Mouse (Mus musculus) spleen, postnatal 36 days (tissue): ENCODE data around the gene Dcaf17.

Experiments used
- DNase-seq, 2 experiments: peaks; one replicate each; pipeline ENCODE4 v3.0.0; 2022; ENCODE audit warnings: low spot score in 2 of 2, mixed read lengths in 1 of 2

Gene Dcaf17

GRCm38 (mm10) chr2:71121406-71121805 lies 66.3 kb downstream of the Dcaf17 start:
- no peak for DNase-seq

GRCm38 (mm10) chr2:71122268-71123029 lies 67.3 kb downstream of the Dcaf17 start:
- DNase-seq: no peak

- DNase-seq: no peak
Observed at GRCm38 (mm10) chr2:71123591-71123990, 68.5 kb downstream of the Dcaf17 start.

- no peak for DNase-seq
Observed at GRCm38 (mm10) chr2:71127779-71128534, 72.8 kb downstream of the Dcaf17 start.

GRCm38 (mm10) chr2:71130366-71130765 lies 75.2 kb downstream of the Dcaf17 start:
- DNase-seq: no peak

- DNase-seq: no peak
Observed at GRCm38 (mm10) chr2:71131866-71132496, 76.9 kb downstream of the Dcaf17 start.

- no peak for DNase-seq
Observed at GRCm38 (mm10) chr2:71134041-71134505, 78.9 kb downstream of the Dcaf17 start.

GRCm38 (mm10) chr2:71134836-71135235 lies 79.7 kb downstream of the Dcaf17 start:
- DNase-seq: no peak

- DNase-seq: no peak
Observed at GRCm38 (mm10) chr2:71140622-71141021, 85.5 kb downstream of the Dcaf17 start.

GRCm38 (mm10) chr2:71142410-71142809 lies 87.3 kb downstream of the Dcaf17 start:
- DNase-seq: no peak

GRCm38 (mm10) chr2:71145853-71146252 lies 90.7 kb downstream of the Dcaf17 start:
- DNase-seq: no peak

- no peak for DNase-seq
Observed at GRCm38 (mm10) chr2:71146266-71146665, 91.1 kb downstream of the Dcaf17 start.

- no peak for DNase-seq
Observed at GRCm38 (mm10) chr2:71147816-71148215, 92.7 kb downstream of the Dcaf17 start.
